Mouse (Mus musculus): ENCODE measurements around the gene Ndufs5. TPM values are rescaled to one million over a fixed set of nuclear protein-coding genes. Genes with fewer than 3 reads are reported as not detected.

Ndufs5 gene
- polyA plus RNA-seq, 1 experiment, result 95.2 TPM

DNA sequence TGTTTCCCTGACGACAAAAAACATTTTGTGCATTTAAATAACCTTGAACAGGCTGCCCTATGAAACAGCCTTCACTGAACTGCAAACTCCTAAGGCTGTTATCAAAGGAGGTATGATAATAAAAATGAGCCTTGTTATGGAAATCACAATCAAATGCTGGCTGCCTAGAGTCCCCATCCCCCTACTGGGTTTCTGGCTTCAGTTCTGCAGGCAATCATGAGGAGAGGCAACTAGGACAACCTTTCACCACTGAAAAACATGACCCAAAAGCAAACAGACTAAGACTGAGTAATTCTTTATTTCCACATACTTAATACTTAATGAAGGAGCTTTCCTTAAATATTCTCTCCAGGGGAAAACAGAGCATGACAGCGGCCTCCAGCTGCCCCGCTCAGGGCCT, 5.6 kb downstream of the Ndufs5 start:
- Histone ChIP-seq H3K27ac (ENCODE audit: control insufficient read depth, insufficient read depth, low read depth, low read length, poor library complexity) (no peak overlapping the region), H3K4me3 (replicated peaks; ENCODE audit: control insufficient read depth, low read depth, low read length) (no peak overlapping the region), H3K4me1 (ENCODE audit: control insufficient read depth, insufficient read depth, low read length) (no peaks in the 10 kb centered on the region)
- TF ChIP-seq POLR2A (IDR thresholded peaks at IDR 0.05; ENCODE audit: borderline replicate concordance, control insufficient read depth, low read depth, low read length) (no peak), CTCF (IDR thresholded peaks at IDR 0.05; ENCODE audit: control insufficient read depth, insufficient read depth, low read length) (no peak)
- 86% methylated on average over 3 of the region's 3 CpGs for WGBS

DNA sequence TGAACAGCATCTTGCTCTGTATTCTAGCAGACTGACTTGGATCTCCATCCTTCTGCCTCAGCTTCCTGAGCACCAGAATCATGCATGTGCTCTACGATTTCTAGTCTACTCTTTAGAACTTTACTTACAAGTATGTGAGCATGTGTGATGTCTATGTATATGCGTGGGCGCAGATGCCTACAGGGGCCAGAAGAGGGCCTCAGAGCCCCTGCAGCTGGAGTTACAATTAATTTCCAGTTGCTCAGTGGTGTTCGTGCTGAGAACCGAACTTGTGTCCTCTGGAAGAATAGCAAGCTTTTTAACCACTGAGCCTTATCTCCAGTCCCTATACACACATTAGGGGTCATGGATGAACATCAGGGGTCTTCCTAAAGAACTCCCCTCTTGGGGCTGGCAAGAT, 10.7 kb downstream of the Ndufs5 start:
- no peak overlapping the region for H3K4me3 ChIP-seq (replicated peaks; ENCODE audit: control insufficient read depth, low read depth, low read length)
- 85% methylated on average over 5 of the region's 5 CpGs for WGBS
- TF ChIP-seq POLR2A (IDR thresholded peaks at IDR 0.05; ENCODE audit: borderline replicate concordance, control insufficient read depth, low read depth, low read length) (no peak), CTCF (IDR thresholded peaks at IDR 0.05; ENCODE audit: control insufficient read depth, insufficient read depth, low read length) (no peak)
- H3K27ac ChIP-seq (ENCODE audit: control insufficient read depth, insufficient read depth, low read depth, low read length, poor library complexity), result no peak overlapping the region
- H3K4me1 ChIP-seq (ENCODE audit: control insufficient read depth, insufficient read depth, low read length), result no peaks in the 10 kb centered on the region

- H3K4me1 ChIP-seq (ENCODE audit: control insufficient read depth, insufficient read depth, low read length), result no peaks in the 10 kb centered on the region
- H3K4me3 ChIP-seq (replicated peaks; ENCODE audit: control insufficient read depth, low read depth, low read length), result no peak overlapping the region
- TF ChIP-seq CTCF (IDR thresholded peaks at IDR 0.05; ENCODE audit: control insufficient read depth, insufficient read depth, low read length), result no peak
- TF ChIP-seq POLR2A (IDR thresholded peaks at IDR 0.05; ENCODE audit: borderline replicate concordance, control insufficient read depth, low read depth, low read length), result no peak
- H3K27ac ChIP-seq (ENCODE audit: control insufficient read depth, insufficient read depth, low read depth, low read length, poor library complexity), result no peak overlapping the region
- WGBS, result 72% methylated on average over 2 of the region's 2 CpGs
Observed at GRCm38 (mm10) chr4:123705340-123705739, 12.7 kb downstream of the Ndufs5 start.

DNA sequence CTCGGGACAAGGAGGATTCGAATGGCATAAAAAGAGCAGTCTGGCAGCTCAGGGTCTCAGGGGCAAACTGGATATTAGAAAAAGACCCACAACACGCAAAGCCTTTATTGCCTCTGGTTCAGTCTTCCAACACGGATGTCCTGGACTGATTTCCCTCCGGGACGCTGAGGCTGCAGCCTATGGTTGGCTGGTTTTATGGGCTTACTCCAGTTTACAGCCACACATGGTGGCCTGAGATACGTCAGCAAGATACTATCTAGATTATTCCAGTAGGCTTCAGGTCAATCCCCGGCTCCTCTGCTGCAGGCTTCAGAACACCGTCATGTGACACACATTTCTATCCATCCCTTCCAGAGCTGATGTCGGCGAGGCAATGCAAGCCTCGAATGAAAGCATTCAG, 24.6 kb downstream of the Ndufs5 start:
- Histone ChIP-seq H3K4me1 (ENCODE audit: control insufficient read depth, insufficient read depth, low read length) (no peaks in the 10 kb centered on the region), H3K4me3 (replicated peaks; ENCODE audit: control insufficient read depth, low read depth, low read length) (no peak overlapping the region), H3K27ac (ENCODE audit: control insufficient read depth, insufficient read depth, low read depth, low read length, poor library complexity) (no peak overlapping the region)
- TF ChIP-seq POLR2A (IDR thresholded peaks at IDR 0.05; ENCODE audit: borderline replicate concordance, control insufficient read depth, low read depth, low read length) (no peak), CTCF (IDR thresholded peaks at IDR 0.05; ENCODE audit: control insufficient read depth, insufficient read depth, low read length) (no peak)
- WGBS, result 79% methylated on average over 12 of the region's 12 CpGs

GRCm38 (mm10) chr4:123692071-123692470, 25.9 kb downstream of the Ndufs5 start:
- TF ChIP-seq POLR2A (IDR thresholded peaks at IDR 0.05; ENCODE audit: borderline replicate concordance, control insufficient read depth, low read depth, low read length) (no peak), CTCF (IDR thresholded peaks at IDR 0.05; ENCODE audit: control insufficient read depth, insufficient read depth, low read length) (no peak)
- WGBS, result 76% methylated on average over 3 of the region's 3 CpGs
- Histone ChIP-seq H3K4me3 (replicated peaks; ENCODE audit: control insufficient read depth, low read depth, low read length) (no peak overlapping the region), H3K4me1 (ENCODE audit: control insufficient read depth, insufficient read depth, low read length) (no peaks in the 10 kb centered on the region), H3K27ac (ENCODE audit: control insufficient read depth, insufficient read depth, low read depth, low read length, poor library complexity) (no peak overlapping the region)

DNA sequence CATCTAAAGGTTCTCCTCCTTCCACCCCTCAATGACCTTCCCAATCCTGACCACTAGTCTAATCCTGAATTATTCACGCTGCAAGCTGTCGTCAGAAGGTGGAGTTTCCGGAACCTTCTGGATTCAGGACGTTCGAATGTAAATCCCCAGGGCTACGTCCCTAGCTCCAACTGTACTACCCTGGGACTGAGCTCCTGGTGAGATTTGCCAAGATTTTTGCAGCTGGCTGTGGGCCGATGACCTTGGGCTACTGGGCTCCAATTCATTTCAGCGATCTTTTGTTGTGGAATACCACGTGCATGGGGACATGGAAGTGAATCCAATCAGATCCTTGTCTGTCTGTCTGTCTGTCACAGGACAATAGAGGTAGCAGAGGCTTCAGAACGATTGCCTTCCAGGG, 27.7 kb downstream of the Ndufs5 start:
- Histone ChIP-seq H3K4me3 (replicated peaks; ENCODE audit: control insufficient read depth, low read depth, low read length) (no peak overlapping the region), H3K27ac (ENCODE audit: control insufficient read depth, insufficient read depth, low read depth, low read length, poor library complexity) (no peak overlapping the region), H3K4me1 (ENCODE audit: control insufficient read depth, insufficient read depth, low read length) (no peaks in the 10 kb centered on the region)
- no peak for TF ChIP-seq POLR2A (IDR thresholded peaks at IDR 0.05; ENCODE audit: borderline replicate concordance, control insufficient read depth, low read depth, low read length)
- no peak for TF ChIP-seq CTCF (IDR thresholded peaks at IDR 0.05; ENCODE audit: control insufficient read depth, insufficient read depth, low read length)
- 82% methylated on average over 10 of the region's 10 CpGs for WGBS

DNA sequence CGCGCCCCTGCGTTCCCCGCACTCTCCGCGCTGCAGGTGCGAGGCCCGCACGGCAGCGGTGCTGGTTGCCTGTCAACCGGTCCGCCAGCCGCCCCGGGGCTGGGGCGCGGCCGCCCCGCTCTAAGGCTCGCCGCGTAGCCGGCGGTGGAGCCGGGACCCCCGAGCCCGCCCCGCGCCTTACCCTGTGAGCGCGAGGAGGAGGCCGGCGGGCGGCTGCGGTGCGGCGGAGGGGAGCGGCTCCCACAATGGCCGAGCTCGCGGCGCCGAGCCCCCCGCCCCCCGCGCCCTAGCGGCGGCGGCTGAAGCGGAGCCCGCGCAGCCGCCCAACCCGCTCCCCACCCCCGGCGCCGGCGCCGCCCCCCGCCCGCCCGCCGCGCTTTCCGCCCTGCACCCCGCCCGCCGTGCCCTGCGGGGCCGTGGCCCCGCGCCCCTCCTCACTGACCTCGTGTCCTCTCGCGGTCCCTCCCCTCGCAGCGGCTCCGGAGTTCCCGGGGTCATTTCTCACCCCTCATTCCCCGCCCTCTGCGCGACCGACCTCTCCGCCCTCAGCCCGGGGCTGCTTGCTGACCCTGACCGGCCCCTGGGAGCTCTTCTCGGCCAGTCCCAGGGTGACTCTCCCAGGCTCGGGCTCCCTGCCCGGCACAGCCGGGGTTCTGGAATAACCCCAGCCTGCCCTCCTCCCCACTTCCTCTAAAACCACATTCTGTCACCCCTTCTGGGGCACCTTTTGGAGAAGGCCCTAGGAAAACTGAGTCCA, 30.8 kb downstream of the Ndufs5 start:
- Histone ChIP-seq H3K4me1 (ENCODE audit: control insufficient read depth, insufficient read depth, low read length) (no peaks in the 10 kb centered on the region), H3K27ac (ENCODE audit: control insufficient read depth, insufficient read depth, low read depth, low read length, poor library complexity) (no peak overlapping the region; the same call in 1 of the 2 replicates), H3K4me3 (replicated peaks; ENCODE audit: control insufficient read depth, low read depth, low read length) (no peak overlapping the region)
- no peak for TF ChIP-seq CTCF (IDR thresholded peaks at IDR 0.05; ENCODE audit: control insufficient read depth, insufficient read depth, low read length)
- no peak for TF ChIP-seq POLR2A (IDR thresholded peaks at IDR 0.05; ENCODE audit: borderline replicate concordance, control insufficient read depth, low read depth, low read length)
- whole genome bisulfite sequencing, result 1% methylated on average over 61 of the region's 89 CpGs

DNA sequence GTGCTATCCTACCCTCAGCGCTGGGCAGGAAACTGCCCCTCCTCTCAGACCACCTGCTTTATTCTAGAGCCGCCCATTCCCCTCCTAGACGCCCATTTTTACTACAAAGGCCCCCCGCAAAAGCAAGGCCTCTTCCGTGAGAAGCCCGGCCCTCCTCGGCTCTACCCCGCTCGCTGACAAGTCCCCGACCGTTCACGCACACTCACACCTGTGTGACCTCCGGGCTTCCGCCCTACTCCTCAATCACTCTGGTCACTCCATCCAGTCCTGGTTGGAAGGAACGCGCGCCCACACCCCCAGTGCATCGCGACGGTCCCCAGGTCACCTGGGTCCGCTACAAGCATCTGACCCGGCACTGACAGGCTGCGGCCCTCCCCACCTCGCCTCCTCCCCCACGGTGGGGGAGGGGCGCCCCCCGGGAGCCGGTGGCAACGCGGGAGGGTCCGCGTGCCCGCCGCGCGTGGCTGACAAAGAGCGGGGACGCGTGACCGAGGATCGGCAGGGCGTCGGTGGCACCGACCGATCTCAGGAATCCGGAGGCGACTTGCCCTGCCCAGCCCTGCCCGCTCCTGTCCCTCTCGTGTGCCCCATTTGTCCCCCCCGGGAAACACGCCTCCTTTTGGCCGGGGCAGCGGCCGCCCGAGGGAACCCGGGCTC, 31.5 kb downstream of the Ndufs5 start:
- H3K4me3 ChIP-seq (replicated peaks; ENCODE audit: control insufficient read depth, low read depth, low read length), result no peak overlapping the region
- no peak for TF ChIP-seq POLR2A (IDR thresholded peaks at IDR 0.05; ENCODE audit: borderline replicate concordance, control insufficient read depth, low read depth, low read length)
- no peak for TF ChIP-seq CTCF (IDR thresholded peaks at IDR 0.05; ENCODE audit: control insufficient read depth, insufficient read depth, low read length)
- H3K27ac ChIP-seq (ENCODE audit: control insufficient read depth, insufficient read depth, low read depth, low read length, poor library complexity), result no peak overlapping the region; the same call in 1 of the 2 replicates
- WGBS, result 2% methylated on average over 56 of the region's 56 CpGs
- H3K4me1 ChIP-seq (ENCODE audit: control insufficient read depth, insufficient read depth, low read length), result no peaks in the 10 kb centered on the region

Measured in bone marrow, adult 2 months (tissue).